In genomic region chr6:5006283-5006946, GRCm38 (mm10) we compare ENCODE assay signal across 14 mouse cellular contexts.
DNase-seq lines count a peak whose midpoint lies in the region; ATAC-seq and TF ChIP-seq lines count a peak whose summit lies in the region.
"Had no signal": no experiment of that assay in that cellular context is flagged by ENCODE, and none has a peak within 500 bp of the region (broad histone marks: within the 10 kb centered on the region; RNA-seq: fewer than 3 reads in every experiment).

No protein-coding gene starts in this region.

- H3K27ac ChIP-seq in forebrain, embryonic 10.5 days, result 0 out of 2 replicates have a peak overlapping the region, but pooled peaks have one; percentile 35
- no peak overlapping the region for H3K27ac ChIP-seq in forebrain, embryonic 15.5 days (replicated peaks)
- peak overlapping the region; percentile 25; the same call in 1 of the 2 replicates for H3K27ac ChIP-seq in kidney, embryonic 14.5 days (ENCODE audit: low read depth, low read length)
- H3K27ac ChIP-seq in cerebellum, adult 2 months (ENCODE audit: insufficient read depth, low read length), result no peak overlapping the region
- H3K27ac ChIP-seq: liver, embryonic 15.5 days; macrophage had no signal

- no peaks in the 10 kb centered on the region for H3K9me3 ChIP-seq in forebrain, embryonic 10.5 days
- no peaks in the 10 kb centered on the region for H3K9me3 ChIP-seq in forebrain, embryonic 15.5 days
- H3K9me3 ChIP-seq in kidney, embryonic 14.5 days (ENCODE audit: control insufficient read depth, low read length), result no peaks in the 10 kb centered on the region
- H3K9me3 ChIP-seq: liver, embryonic 15.5 days had no signal

- no peak overlapping the region for H3K9ac ChIP-seq in forebrain, embryonic 15.5 days (replicated peaks)
- H3K9ac ChIP-seq in kidney, embryonic 14.5 days (ENCODE audit: low read depth, low read length), result no peak overlapping the region
- H3K9ac ChIP-seq: forebrain, postnatal 0 days; liver, embryonic 15.5 days had no signal

- DNase-seq in forebrain, embryonic 10.5 days (ENCODE audit: extremely low spot score, low spot score), result no peak
- DNase-seq in kidney, postnatal 10 days, result no peak
- peak; percentile 50 for DNase-seq in brain, adult 2 months (ENCODE audit: low read depth, low spot score)
- DNase-seq in gastrocnemius, postnatal 4 days (ENCODE audit: low spot score in 2 of 2), result no peak
- no peak for DNase-seq in cerebellum, adult 2 months
- DNase-seq: forebrain, postnatal 0 days; kidney, postnatal 4 days; right cerebral cortex, postnatal 25 days had no signal

- ATAC-seq in forebrain, embryonic 15.5 days (replicated peaks), result no peak
- ATAC-seq in kidney, embryonic 14.5 days (ENCODE audit: low FRiP score, low TSS enrichment), result no peak
- ATAC-seq in megakaryocyte, adult 5-6 weeks (ENCODE audit: poor library complexity, severe bottlenecking), result peak; percentile 86
- ATAC-seq: forebrain, postnatal 0 days; inflammation-experienced regulatory T-cells, adult 6 months had no signal

- H3K36me3 ChIP-seq in forebrain, embryonic 10.5 days (replicated peaks), result no peaks in the 10 kb centered on the region
- no peaks in the 10 kb centered on the region for H3K36me3 ChIP-seq in forebrain, embryonic 15.5 days
- no peaks in the 10 kb centered on the region for H3K36me3 ChIP-seq in kidney, embryonic 14.5 days (ENCODE audit: control insufficient read depth, insufficient read depth, low read length)
- H3K36me3 ChIP-seq: liver, embryonic 15.5 days had no signal

- H3K4me2 ChIP-seq in forebrain, embryonic 15.5 days (replicated peaks), result no peak overlapping the region
- H3K4me2 ChIP-seq in kidney, embryonic 14.5 days (replicated peaks; ENCODE audit: low read depth, low read length), result no peak overlapping the region
- H3K4me2 ChIP-seq: liver, embryonic 15.5 days had no signal

- no peaks in the 10 kb centered on the region for H3K27me3 ChIP-seq in forebrain, embryonic 10.5 days (ENCODE audit: poor library complexity, severe bottlenecking)
- H3K27me3 ChIP-seq in forebrain, embryonic 15.5 days, result no peaks in the 10 kb centered on the region
- no peaks in the 10 kb centered on the region for H3K27me3 ChIP-seq in kidney, embryonic 14.5 days (ENCODE audit: control insufficient read depth, insufficient read depth, low read length)
- H3K27me3 ChIP-seq in cerebellum, adult 2 months (ENCODE audit: control insufficient read depth, insufficient read depth, low read length), result no peaks in the 10 kb centered on the region
- H3K27me3 ChIP-seq: liver, embryonic 15.5 days had no signal

- no peak for TF ChIP-seq POLR2A in cerebellum, adult 2 months (IDR thresholded peaks at IDR 0.05; ENCODE audit: borderline replicate concordance, insufficient read depth, low read length)

- WGBS in forebrain, embryonic 10.5 days, result 90% methylated on average over 6 of the region's 6 CpGs
- WGBS in forebrain, embryonic 15.5 days, result 89% methylated on average over 6 of the region's 6 CpGs
- WGBS in kidney, embryonic 14.5 days, result 72% methylated on average over 6 of the region's 6 CpGs
- 95% methylated on average over 6 of the region's 6 CpGs for WGBS in cerebellum, adult 2 months

- TF ChIP-seq CTCF in cerebellum, adult 2 months (IDR thresholded peaks at IDR 0.05; ENCODE audit: borderline replicate concordance, insufficient read depth, low read depth, low read length), result no peak

- no peak overlapping the region for H3K4me3 ChIP-seq in forebrain, embryonic 10.5 days
- no peak overlapping the region for H3K4me3 ChIP-seq in forebrain, embryonic 15.5 days
- no peak overlapping the region for H3K4me3 ChIP-seq in kidney, embryonic 14.5 days (ENCODE audit: low read length)
- no peak overlapping the region for H3K4me3 ChIP-seq in cerebellum, adult 2 months (replicated peaks; ENCODE audit: insufficient read depth, low read depth, low read length)
- H3K4me3 ChIP-seq: liver, embryonic 15.5 days had no signal

- peaks cover 49% of the 10 kb centered on the region for H3K4me1 ChIP-seq in forebrain, embryonic 10.5 days
- H3K4me1 ChIP-seq in forebrain, embryonic 15.5 days, result peaks cover 8% of the 10 kb centered on the region; the same call in 1 of the 2 replicates
- peaks cover 22% of the 10 kb centered on the region for H3K4me1 ChIP-seq in kidney, embryonic 14.5 days (ENCODE audit: control insufficient read depth, insufficient read depth, low read length)
- peaks cover 10% of the 10 kb centered on the region for H3K4me1 ChIP-seq in cerebellum, adult 2 months (ENCODE audit: control insufficient read depth, insufficient read depth, low read length)
- H3K4me1 ChIP-seq: liver, embryonic 15.5 days had no signal

Comparison
In these comparisons a context has a peak if more than half of its experiments do, and no peak if none do; other contexts are left out.
1. H3K27ac ChIP-seq: peak in forebrain, embryonic 10.5 days (single experiment) and kidney, embryonic 14.5 days (single experiment); none in forebrain, embryonic 15.5 days (single experiment) and cerebellum, adult 2 months (single experiment).